Mouse (Mus musculus) telencephalon, adult 2 months (tissue): ENCODE measurements at regions not wholly inside any gene's neighbourhood (a gene's known extent, or its start where the extent isn't known, plus 50 kb on each side); places are given as distances from the start of the nearest gene placed in this dataset.

Experiments used
- DNase-seq: peaks from one replicate; pipeline ENCODE4 v3.0.0-alpha.2; 2011; ENCODE audit warnings: low read depth, low spot score

DNA sequence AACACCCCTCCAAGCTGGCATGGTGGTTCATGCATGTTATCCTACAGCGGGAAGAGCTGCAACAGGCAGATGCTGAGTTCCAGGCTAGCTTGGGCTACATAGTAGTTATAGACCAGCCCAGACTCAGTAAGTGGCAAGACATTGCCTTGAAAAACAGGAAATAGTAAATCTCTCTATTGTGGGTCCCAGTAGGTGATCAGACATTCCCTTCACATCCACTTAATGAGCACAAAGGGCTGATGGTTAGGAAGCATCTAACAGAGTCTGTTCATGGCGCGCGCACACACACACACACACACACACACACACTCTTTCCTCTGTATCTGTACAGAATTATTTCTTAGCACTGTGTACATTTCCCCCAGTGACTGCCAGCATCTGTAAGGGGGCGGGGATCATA, 64.0 kb upstream of the Map1b start:
- no peak for DNase-seq

- no peak for DNase-seq
Observed at GRCm38 (mm10) chr13:99579596-99580175, 63.3 kb upstream of the Map1b start.

DNA sequence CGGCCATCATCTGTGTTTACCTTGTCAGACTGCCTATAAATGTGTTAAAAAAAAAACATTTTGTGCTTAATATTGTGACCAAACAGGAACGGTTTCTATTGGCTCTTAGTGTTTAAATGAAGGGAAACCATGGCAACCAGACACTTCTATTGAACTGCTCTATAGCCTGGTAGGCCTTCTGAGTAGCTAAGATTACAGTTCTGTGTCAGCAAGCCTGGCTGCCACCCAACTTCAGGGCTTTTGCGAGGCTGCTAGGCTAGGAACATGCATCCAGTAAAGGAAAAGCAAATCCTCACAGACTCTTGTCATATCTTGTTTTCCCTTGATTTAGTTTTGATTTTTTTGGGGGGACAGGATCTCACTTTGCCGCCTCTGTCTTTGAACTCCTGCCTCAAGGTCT, 61.3 kb upstream of the Map1b start:
- peak; percentile 74 for DNase-seq

- DNase-seq, result no peak
Observed at GRCm38 (mm10) chr13:99573021-99573420, 56.7 kb upstream of the Map1b start.

GRCm38 (mm10) chr13:99572381-99572780, 56.0 kb upstream of the Map1b start:
- DNase-seq, result no peak
